Mouse (Mus musculus): ENCODE results near the gene Gm48551. TPM values are rescaled to one million over a fixed set of nuclear protein-coding genes. Genes with fewer than 3 reads are reported as not detected.

Gene Gm48551
- polyA plus RNA-seq, 1 experiment from 2014 or later, result 2.6 TPM

DNA sequence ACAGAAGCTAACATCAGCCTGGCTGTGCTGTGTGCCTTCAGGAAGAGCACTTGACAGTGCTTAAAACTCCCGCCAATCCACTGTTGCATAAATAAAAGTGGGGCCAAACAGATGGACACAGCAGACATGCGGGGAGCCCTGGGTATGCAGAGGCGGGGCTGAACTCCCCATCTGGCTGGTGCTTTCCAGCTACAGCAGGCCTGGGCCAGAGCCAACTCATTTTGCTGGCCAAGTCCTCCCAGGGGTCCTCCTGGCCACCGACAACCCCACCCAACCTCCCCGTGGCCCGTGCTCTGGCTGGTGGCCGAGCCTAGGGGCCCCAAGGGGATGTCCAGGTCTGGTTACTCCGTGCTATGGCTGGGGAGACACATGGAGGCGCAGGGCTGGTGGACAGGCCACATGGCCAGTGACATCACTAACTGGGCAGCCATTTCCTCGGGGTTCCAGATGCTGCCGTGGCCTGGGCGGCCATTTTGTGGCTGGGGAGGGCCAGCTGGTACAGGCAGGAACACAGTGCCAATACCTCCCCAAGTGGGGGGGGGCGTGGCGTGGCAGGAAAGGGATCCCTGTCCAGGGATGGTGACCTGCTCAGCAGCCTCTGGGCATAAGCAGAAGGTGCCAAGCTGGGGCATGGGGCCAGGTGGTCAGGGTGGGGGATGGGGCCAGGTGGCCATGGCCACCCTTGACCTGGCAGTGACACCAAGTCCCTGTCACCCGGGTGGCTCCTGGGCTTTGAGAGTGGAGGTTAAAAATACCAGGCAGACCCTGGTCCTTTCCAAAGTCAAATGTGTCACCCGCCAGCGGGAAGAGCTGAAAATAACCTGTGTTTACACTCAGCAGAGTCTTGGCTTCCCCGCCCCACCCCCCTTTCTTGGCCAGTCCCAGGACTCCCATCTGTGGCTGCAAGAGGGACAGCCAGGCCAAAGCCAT, 27.5 kb downstream of the Gm48551 start:
- peak overlapping the region; percentile 100 for H3K27ac ChIP-seq (ENCODE audit: low read length)
- peak overlapping the region; percentile 55 for H3K4me2 ChIP-seq (ENCODE audit: low read depth, low read length)
- peak; percentile 50 for ATAC-seq (replicated peaks; ENCODE audit: extremely low read depth, insufficient read depth, low FRiP score)
- WGBS, result 27% methylated on average over 18 of the region's 18 CpGs
- H3K9me3 ChIP-seq (replicated peaks; ENCODE audit: control insufficient read depth, low read length), result no peaks in the 10 kb centered on the region
- peaks cover 91% of the 10 kb centered on the region for H3K4me1 ChIP-seq (ENCODE audit: control insufficient read depth, insufficient read depth, low read length)
- H3K27me3 ChIP-seq (ENCODE audit: control insufficient read depth, insufficient read depth, low read length), result no peaks in the 10 kb centered on the region
- 0 out of 2 replicates have a peak, but pooled peaks cover 2% of the 10 kb centered on the region for H3K36me3 ChIP-seq (ENCODE audit: control insufficient read depth, insufficient read depth)
- H3K9ac ChIP-seq (ENCODE audit: low read length), result peak overlapping the region; percentile 67
- peak overlapping the region; percentile 13; the same call in 1 of the 2 replicates for H3K4me3 ChIP-seq (ENCODE audit: low read length)

DNA sequence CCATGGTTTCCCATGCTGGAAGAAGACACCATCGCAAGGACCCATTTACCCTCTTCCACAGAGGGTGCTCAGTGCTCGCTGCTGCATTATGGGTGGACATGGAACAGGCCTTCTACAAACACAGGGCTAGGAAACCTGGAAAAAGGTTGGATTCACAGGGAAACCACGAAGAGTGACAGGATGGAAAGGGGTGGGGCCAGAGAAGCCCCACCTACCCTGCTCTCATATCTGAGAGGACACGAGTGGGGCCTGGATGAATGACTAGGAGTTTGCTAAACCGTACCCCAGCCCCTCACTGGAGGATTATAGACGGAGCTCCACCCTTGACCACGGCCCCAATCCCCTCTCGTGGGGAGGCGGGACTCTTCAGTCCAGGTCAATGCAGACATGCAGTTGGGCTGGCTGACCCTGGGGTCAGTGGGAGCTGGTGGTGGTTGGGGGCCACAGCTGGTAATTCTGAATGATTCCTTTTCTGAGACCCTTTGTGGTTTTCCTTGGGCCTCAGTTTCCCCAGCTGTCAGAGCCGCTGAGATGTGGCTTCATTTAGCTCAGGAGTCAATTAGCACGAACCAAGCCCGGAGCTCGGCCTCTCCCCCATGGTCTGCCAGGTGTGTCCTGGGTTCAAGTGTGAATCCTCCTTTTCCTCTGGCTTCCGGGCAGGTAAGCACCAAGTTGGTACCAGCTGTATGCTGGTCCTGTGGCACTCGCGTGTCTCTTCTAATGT, 28.5 kb downstream of the Gm48551 start:
- 0 out of 2 replicates have a peak, but pooled peaks cover 2% of the 10 kb centered on the region for H3K36me3 ChIP-seq (ENCODE audit: control insufficient read depth, insufficient read depth)
- H3K9ac ChIP-seq (ENCODE audit: low read length), result peak overlapping the region; percentile 67
- 70% methylated on average over 16 of the region's 16 CpGs for WGBS
- H3K4me2 ChIP-seq (ENCODE audit: low read depth, low read length), result peak overlapping the region; percentile 55
- no peaks in the 10 kb centered on the region for H3K9me3 ChIP-seq (replicated peaks; ENCODE audit: control insufficient read depth, low read length)
- peak overlapping the region; percentile 100 for H3K27ac ChIP-seq (ENCODE audit: low read length)
- no peak overlapping the region for H3K4me3 ChIP-seq (ENCODE audit: low read length)
- peaks cover 92% of the 10 kb centered on the region for H3K4me1 ChIP-seq (ENCODE audit: control insufficient read depth, insufficient read depth, low read length)
- no peaks in the 10 kb centered on the region for H3K27me3 ChIP-seq (ENCODE audit: control insufficient read depth, insufficient read depth, low read length)
- ATAC-seq (replicated peaks; ENCODE audit: extremely low read depth, insufficient read depth, low FRiP score), result no peak

DNA sequence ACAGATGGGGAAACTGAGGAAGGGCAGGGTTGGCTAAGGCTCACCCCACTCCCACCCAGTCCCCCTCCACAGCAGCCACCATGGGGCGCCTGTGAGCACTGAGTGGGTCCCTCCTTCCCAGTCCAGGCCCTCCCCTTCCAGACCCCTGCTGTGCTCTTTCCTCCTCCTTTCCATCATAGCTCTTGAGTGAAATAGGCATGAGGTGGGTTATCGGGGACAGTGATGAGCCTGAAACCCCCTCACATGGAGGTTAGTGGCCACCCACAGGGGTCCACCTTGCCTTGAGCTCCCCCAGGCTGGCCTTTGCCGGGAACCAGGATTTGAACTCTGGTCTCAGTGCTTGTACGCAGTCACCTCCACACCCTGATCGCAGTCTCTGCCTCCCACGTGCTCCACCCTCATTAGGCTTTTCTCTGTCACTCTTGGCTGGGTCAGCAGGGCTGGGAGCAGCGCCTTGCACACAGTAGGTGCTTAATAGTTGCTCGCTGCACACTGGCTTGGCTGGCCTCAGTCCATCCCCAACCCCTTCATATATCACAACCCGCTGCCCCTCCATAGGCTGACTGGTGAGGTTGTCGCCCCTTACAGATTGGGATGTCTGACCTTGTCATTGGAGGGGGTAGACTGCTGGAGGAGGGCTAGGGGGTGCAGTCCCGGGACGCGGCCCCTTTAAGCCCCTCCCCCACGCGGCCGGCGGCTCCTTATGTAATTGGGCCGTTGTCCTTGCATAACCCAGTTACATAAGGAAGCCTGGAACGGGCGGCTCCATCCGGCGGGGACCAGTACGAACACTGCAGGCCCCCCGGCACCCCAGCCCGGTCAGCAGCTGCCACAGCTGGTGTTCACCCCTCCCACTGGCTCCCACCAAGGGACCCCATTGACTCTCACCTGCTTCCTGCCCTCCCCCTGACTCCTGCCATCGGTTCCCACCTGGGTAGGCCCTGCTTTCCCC, 29.3 kb downstream of the Gm48551 start:
- Histone ChIP-seq H3K9me3 (replicated peaks; ENCODE audit: control insufficient read depth, low read length) (no peaks in the 10 kb centered on the region), H3K27ac (ENCODE audit: low read length) (peak overlapping the region; percentile 100), H3K27me3 (ENCODE audit: control insufficient read depth, insufficient read depth, low read length) (no peaks in the 10 kb centered on the region), H3K36me3 (ENCODE audit: control insufficient read depth, insufficient read depth) (0 out of 2 replicates have a peak, but pooled peaks cover 2% of the 10 kb centered on the region), H3K4me1 (ENCODE audit: control insufficient read depth, insufficient read depth, low read length) (peaks cover 93% of the 10 kb centered on the region), H3K4me2 (ENCODE audit: low read depth, low read length) (peak overlapping the region; percentile 52), H3K9ac (ENCODE audit: low read length) (peak overlapping the region; percentile 44), H3K4me3 (ENCODE audit: low read length) (0 out of 2 replicates have a peak overlapping the region, but pooled peaks have one; percentile 19)
- 34% methylated on average over 26 of the region's 26 CpGs for WGBS
- no peak for ATAC-seq (replicated peaks; ENCODE audit: extremely low read depth, insufficient read depth, low FRiP score)

DNA sequence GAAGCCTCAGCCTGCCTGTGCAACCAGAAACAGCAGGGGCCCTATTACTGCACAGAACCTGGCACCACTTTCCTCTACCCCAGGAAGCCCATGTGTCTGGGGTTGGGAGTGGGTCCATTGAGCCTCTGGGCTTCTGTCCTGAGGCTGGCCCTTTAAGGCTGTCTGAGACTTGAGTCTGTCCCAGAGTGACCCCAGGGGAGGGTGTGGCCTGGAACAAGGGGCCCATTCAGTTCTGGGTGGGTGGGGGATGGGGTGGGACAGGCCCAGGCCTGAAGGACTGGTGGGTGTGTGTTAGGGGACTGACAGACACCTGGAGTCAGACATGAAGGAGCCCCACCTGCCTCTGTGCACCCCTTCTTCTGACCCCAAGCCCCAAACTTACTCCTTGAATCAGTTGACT, 30.4 kb downstream of the Gm48551 start:
- H3K4me2 ChIP-seq (ENCODE audit: low read depth, low read length), result no peak overlapping the region
- 0 out of 2 replicates have a peak, but pooled peaks cover 2% of the 10 kb centered on the region for H3K36me3 ChIP-seq (ENCODE audit: control insufficient read depth, insufficient read depth)
- H3K4me3 ChIP-seq (ENCODE audit: low read length), result no peak overlapping the region
- no peaks in the 10 kb centered on the region for H3K27me3 ChIP-seq (ENCODE audit: control insufficient read depth, insufficient read depth, low read length)
- peak overlapping the region; percentile 44 for H3K9ac ChIP-seq (ENCODE audit: low read length)
- no peak for ATAC-seq (replicated peaks; ENCODE audit: extremely low read depth, insufficient read depth, low FRiP score)
- H3K27ac ChIP-seq (ENCODE audit: low read length), result no peak overlapping the region
- no peaks in the 10 kb centered on the region for H3K9me3 ChIP-seq (replicated peaks; ENCODE audit: control insufficient read depth, low read length)
- H3K4me1 ChIP-seq (ENCODE audit: control insufficient read depth, insufficient read depth, low read length), result peaks cover 93% of the 10 kb centered on the region

DNA sequence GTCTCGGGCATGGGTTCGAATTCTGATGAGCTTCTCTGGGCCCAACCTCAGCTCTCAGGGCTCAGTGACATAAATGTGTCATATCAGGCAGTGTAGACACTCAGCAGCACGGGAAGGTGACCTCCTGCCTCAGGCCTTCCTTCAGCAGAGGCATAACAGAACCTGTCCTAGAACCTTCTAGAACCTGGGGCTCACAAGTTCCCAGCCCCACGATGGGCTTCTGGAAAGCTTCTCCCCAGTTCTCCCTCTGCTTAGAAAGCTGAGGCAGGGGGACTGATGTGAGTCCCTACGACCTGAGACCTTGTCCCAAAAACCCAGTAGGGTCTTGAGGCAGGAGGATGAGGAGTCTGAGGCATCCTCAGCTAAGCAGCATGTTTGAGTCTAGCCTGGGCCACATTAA, 30.9 kb downstream of the Gm48551 start:
- no peaks in the 10 kb centered on the region for H3K27me3 ChIP-seq (ENCODE audit: control insufficient read depth, insufficient read depth, low read length)
- H3K4me2 ChIP-seq (ENCODE audit: low read depth, low read length), result no peak overlapping the region
- peaks cover 88% of the 10 kb centered on the region for H3K4me1 ChIP-seq (ENCODE audit: control insufficient read depth, insufficient read depth, low read length)
- no peak for ATAC-seq (replicated peaks; ENCODE audit: extremely low read depth, insufficient read depth, low FRiP score)
- H3K4me3 ChIP-seq (ENCODE audit: low read length), result no peak overlapping the region
- no peak overlapping the region for H3K27ac ChIP-seq (ENCODE audit: low read length)
- peaks cover 4% of the 10 kb centered on the region for H3K36me3 ChIP-seq (ENCODE audit: control insufficient read depth, insufficient read depth)
- peak overlapping the region; percentile 17; the same call in 1 of the 2 replicates for H3K9ac ChIP-seq (ENCODE audit: low read length)
- 83% methylated on average over 5 of the region's 5 CpGs for WGBS
- no peaks in the 10 kb centered on the region for H3K9me3 ChIP-seq (replicated peaks; ENCODE audit: control insufficient read depth, low read length)

DNA sequence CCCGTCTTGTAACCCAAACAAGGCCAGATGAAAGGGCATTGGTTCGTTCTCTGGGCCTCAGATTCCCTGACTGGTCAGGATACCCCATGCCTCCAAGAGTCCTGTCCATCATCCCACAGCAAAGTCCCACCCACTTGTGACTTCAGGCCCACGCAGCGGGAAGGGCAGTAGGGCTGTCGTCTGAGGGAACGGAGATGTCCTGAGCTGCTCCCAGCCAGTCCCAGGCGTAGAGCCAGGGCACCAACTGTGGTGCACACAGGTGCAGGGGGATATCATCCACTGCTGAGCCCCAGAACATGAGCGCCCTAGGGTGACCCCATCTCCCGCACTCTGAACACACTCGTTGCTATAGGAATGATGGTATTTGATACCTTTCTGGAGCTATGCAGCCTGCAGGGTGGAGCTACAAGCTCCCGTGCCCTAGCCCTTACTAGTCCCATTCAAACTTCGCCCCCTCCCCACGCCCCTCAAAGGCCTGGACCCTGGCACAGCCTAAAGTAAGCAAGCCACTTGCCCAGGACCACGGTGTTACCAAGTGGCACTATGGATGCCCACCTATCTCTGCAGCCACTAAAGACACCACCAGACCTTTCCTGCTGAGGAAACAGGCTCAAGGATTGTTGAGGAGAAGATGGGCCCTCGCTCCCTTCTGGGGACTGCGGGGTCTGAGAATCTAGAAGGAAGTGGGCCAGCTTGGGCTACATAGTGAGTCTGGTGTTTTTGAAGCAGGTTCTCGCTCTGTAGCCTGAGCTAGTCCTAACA, 31.5 kb downstream of the Gm48551 start:
- Histone ChIP-seq H3K27me3 (ENCODE audit: control insufficient read depth, insufficient read depth, low read length) (no peaks in the 10 kb centered on the region), H3K9ac (ENCODE audit: low read length) (no peak overlapping the region), H3K36me3 (ENCODE audit: control insufficient read depth, insufficient read depth) (peaks cover 9% of the 10 kb centered on the region), H3K27ac (ENCODE audit: low read length) (peak overlapping the region; percentile 31), H3K9me3 (replicated peaks; ENCODE audit: control insufficient read depth, low read length) (no peaks in the 10 kb centered on the region), H3K4me2 (ENCODE audit: low read depth, low read length) (no peak overlapping the region), H3K4me1 (ENCODE audit: control insufficient read depth, insufficient read depth, low read length) (peaks cover 82% of the 10 kb centered on the region), H3K4me3 (ENCODE audit: low read length) (no peak overlapping the region)
- 69% methylated on average over 17 of the region's 17 CpGs for WGBS
- no peak for ATAC-seq (replicated peaks; ENCODE audit: extremely low read depth, insufficient read depth, low FRiP score)

DNA sequence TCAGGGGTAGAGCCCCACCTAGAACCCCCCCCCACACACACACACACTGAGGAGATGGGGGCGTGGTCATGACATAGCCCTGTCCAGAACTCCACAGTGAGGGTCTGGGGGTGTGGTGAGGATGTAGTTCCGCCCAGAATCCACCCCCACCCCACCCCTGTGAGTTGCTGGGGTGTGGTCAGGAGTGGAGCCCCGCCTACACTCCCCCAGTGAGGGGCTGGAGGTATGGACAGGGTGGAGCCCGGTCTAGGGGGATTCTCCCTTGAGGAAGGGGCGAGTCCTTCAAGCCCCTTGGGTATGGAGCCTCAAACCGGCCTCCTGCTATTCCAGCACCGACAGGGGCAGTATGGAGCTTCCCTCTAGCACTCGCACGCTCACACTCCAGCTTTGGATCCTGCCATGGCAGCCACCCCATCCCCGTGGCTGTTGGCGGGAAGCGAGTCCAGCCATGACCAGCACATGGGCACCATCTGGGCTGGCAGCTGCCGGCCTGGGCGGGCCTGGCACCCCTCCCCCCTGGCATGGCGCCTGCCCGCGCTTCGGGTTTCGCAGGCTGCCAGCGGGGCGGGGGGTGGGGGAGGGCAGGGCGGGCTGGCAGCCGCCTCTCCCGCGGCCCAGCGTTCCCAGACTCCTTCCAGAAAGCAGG, 32.4 kb downstream of the Gm48551 start:
- Histone ChIP-seq H3K9me3 (replicated peaks; ENCODE audit: control insufficient read depth, low read length) (no peaks in the 10 kb centered on the region), H3K36me3 (ENCODE audit: control insufficient read depth, insufficient read depth) (peaks cover 9% of the 10 kb centered on the region), H3K27me3 (ENCODE audit: control insufficient read depth, insufficient read depth, low read length) (no peaks in the 10 kb centered on the region), H3K9ac (ENCODE audit: low read length) (peak overlapping the region; percentile 70), H3K4me1 (ENCODE audit: control insufficient read depth, insufficient read depth, low read length) (peaks cover 74% of the 10 kb centered on the region), H3K4me3 (ENCODE audit: low read length) (peak overlapping the region; percentile 46), H3K4me2 (ENCODE audit: low read depth, low read length) (peak overlapping the region; percentile 77), H3K27ac (ENCODE audit: low read length) (peak overlapping the region; percentile 77)
- peak; percentile 11 for ATAC-seq (replicated peaks; ENCODE audit: extremely low read depth, insufficient read depth, low FRiP score)
- 4% methylated on average over 22 of the region's 26 CpGs for WGBS
